Mouse (Mus musculus): Measurements from ENCODE around the gene Upk1b.
"Not testable (repeated sequence)": the region's sequence is repeated elsewhere in the genome, so short reads cannot be mapped to it uniquely, and the experiment has no call there.

GRCm38 (mm10) chr16:38807796-38808195, 7.7 kb upstream of the Upk1b start:
- TF ChIP-seq CTCF (conservative IDR thresholded peaks at IDR 0.05; ENCODE audit: insufficient read depth, insufficient read length, low read depth, low read length); POLR2A (IDR thresholded peaks at IDR 0.05; ENCODE audit: low read depth, low read length): not testable (repeated sequence)

All from kidney, adult 2 months (tissue).